Mouse (Mus musculus): ENCODE measurements around the gene Per3. TPM values are rescaled to one million over a fixed set of nuclear protein-coding genes. Genes with fewer than 3 reads are reported as not detected.
"Not testable (repeated sequence)": the region's sequence is repeated elsewhere in the genome, so short reads cannot be mapped to it uniquely, and the experiment has no call there.

Gene Per3
- polyA plus RNA-seq, 1 experiment from 2014 or later = 4.6 TPM

- Histone ChIP-seq H3K27ac (replicated peaks) (peak overlapping the region; percentile 96), H3K4me2 (peak overlapping the region; percentile 64), H3K9ac (peak overlapping the region; percentile 41; the same call in 1 of the 2 replicates), H3K9me3 (no peaks in the 10 kb centered on the region), H3K4me1 (replicated peaks) (peaks cover 30% of the 10 kb centered on the region), H3K27me3 (no peaks in the 10 kb centered on the region), H3K4me3 (peak overlapping the region; percentile 96; the same call in 1 of the 2 replicates), H3K36me3 (peaks cover 37% of the 10 kb centered on the region)
- ATAC-seq (ENCODE audit: low FRiP score, low read depth) = no peak
- 76% methylated on average over 4 of the region's 4 CpGs for WGBS
Observed at GRCm38 (mm10) chr4:151058634-151059033, 14.2 kb upstream of the Per3 start.

- peak; percentile 99 for ATAC-seq (ENCODE audit: low FRiP score, low read depth)
- H3K4me3 ChIP-seq = peak within 1 kb of the TSS; percentile 96
- H3K9me3 ChIP-seq = no peaks in the 10 kb centered on the region
- peak within 1 kb of the TSS; percentile 97 for H3K9ac ChIP-seq
- peaks cover 30% of the 10 kb centered on the region for H3K36me3 ChIP-seq
- no peaks in the 10 kb centered on the region for H3K27me3 ChIP-seq
- H3K4me1 ChIP-seq (replicated peaks) = peaks cover 30% of the 10 kb centered on the region
- H3K27ac ChIP-seq (replicated peaks) = peak within 1 kb of the TSS; percentile 96
- WGBS = under 1% methylated on average over 113 of the region's 114 CpGs
- peak within 1 kb of the TSS; percentile 64 for H3K4me2 ChIP-seq
Observed at GRCm38 (mm10) chr4:151057347-151058321, 13.2 kb upstream of the Per3 start, which contains the start of gene Vamp3. Vamp3 (minus strand) TSS chr4:151057963.

GRCm38 (mm10) chr4:151051162-151051561 lies 6.7 kb upstream of the Per3 start:
- Histone ChIP-seq H3K4me2 (no peak overlapping the region), H3K36me3 (peaks cover 53% of the 10 kb centered on the region), H3K27ac (replicated peaks) (no peak overlapping the region), H3K4me1 (replicated peaks) (peaks cover 10% of the 10 kb centered on the region), H3K9me3 (no peaks in the 10 kb centered on the region), H3K4me3 (no peak overlapping the region), H3K27me3 (no peaks in the 10 kb centered on the region), H3K9ac (no peak overlapping the region)
- no peak for ATAC-seq (ENCODE audit: low FRiP score, low read depth)
- 98% methylated on average over 1 of the region's 1 CpGs for WGBS

- 83% methylated on average over 3 of the region's 3 CpGs for WGBS
Observed at GRCm38 (mm10) chr4:151046524-151046923, 2.1 kb upstream of the Per3 start.

GRCm38 (mm10) chr4:151044944-151045570 lies 592 bp upstream of the Per3 start:
- peak overlapping the region; percentile 72 for H3K4me3 ChIP-seq
- peak overlapping the region; percentile 97 for H3K4me2 ChIP-seq
- 5% methylated on average over 21 of the region's 21 CpGs for WGBS
- H3K9me3 ChIP-seq = no peaks in the 10 kb centered on the region
- ATAC-seq (ENCODE audit: low FRiP score, low read depth) = no peak
- H3K9ac ChIP-seq = peak overlapping the region; percentile 36
- peaks cover 17% of the 10 kb centered on the region for H3K4me1 ChIP-seq (replicated peaks)
- H3K36me3 ChIP-seq = peaks cover 25% of the 10 kb centered on the region
- 0 out of 2 replicates have a peak overlapping the region, but pooled peaks have one; percentile 2 for H3K27ac ChIP-seq (replicated peaks)
- H3K27me3 ChIP-seq = no peaks in the 10 kb centered on the region; the same call in 1 of the 2 replicates

More at GRCm38 (mm10) chr4:151046524-151046923, 2.1 kb upstream of the Per3 start:
- no peaks in the 10 kb centered on the region; the same call in 1 of the 2 replicates for H3K27me3 ChIP-seq
- ATAC-seq (ENCODE audit: low FRiP score, low read depth) = no peak
- peaks cover 36% of the 10 kb centered on the region for H3K36me3 ChIP-seq
- H3K4me1 ChIP-seq (replicated peaks) = peaks cover 17% of the 10 kb centered on the region
- no peaks in the 10 kb centered on the region for H3K9me3 ChIP-seq
- H3K4me2 ChIP-seq = no peak overlapping the region
- H3K4me3 ChIP-seq = no peak overlapping the region
- no peak overlapping the region for H3K9ac ChIP-seq
- no peak overlapping the region for H3K27ac ChIP-seq (replicated peaks)

GRCm38 (mm10) chr4:151043281-151043680 lies 1.2 kb downstream of the Per3 start:
- no peaks in the 10 kb centered on the region for H3K9me3 ChIP-seq
- H3K4me2 ChIP-seq = peak overlapping the region; percentile 97
- H3K4me1 ChIP-seq (replicated peaks) = peaks cover 17% of the 10 kb centered on the region
- H3K27ac ChIP-seq (replicated peaks) = no peak overlapping the region
- no peaks in the 10 kb centered on the region; the same call in 1 of the 2 replicates for H3K27me3 ChIP-seq
- ATAC-seq (ENCODE audit: low FRiP score, low read depth) = no peak
- H3K36me3 ChIP-seq = peaks cover 10% of the 10 kb centered on the region
- no peak overlapping the region for H3K9ac ChIP-seq
- 44% methylated on average over 5 of the region's 5 CpGs for WGBS
- peak overlapping the region; percentile 72; the same call in 1 of the 2 replicates for H3K4me3 ChIP-seq

- H3K4me3 ChIP-seq = no peak overlapping the region
- H3K4me2 ChIP-seq = no peak overlapping the region
- 0 out of 2 replicates have a peak, but pooled peaks cover under 1% of the 10 kb centered on the region for H3K36me3 ChIP-seq
- peaks cover 17% of the 10 kb centered on the region for H3K4me1 ChIP-seq (replicated peaks)
- 91% methylated on average over 5 of the region's 5 CpGs for WGBS
- H3K27me3 ChIP-seq = no peaks in the 10 kb centered on the region; the same call in 1 of the 2 replicates
- H3K27ac ChIP-seq (replicated peaks) = no peak overlapping the region
- no peak for ATAC-seq (ENCODE audit: low FRiP score, low read depth)
- H3K9ac ChIP-seq = no peak overlapping the region
- H3K9me3 ChIP-seq = no peaks in the 10 kb centered on the region
Observed at GRCm38 (mm10) chr4:151041506-151041905, 3.0 kb downstream of the Per3 start.

GRCm38 (mm10) chr4:151037800-151038199 lies 6.7 kb downstream of the Per3 start:
- WGBS = 94% methylated on average over 11 of the region's 11 CpGs
- no peak overlapping the region for H3K4me3 ChIP-seq
- H3K27me3 ChIP-seq = no peaks in the 10 kb centered on the region; the same call in 1 of the 2 replicates
- H3K9me3 ChIP-seq = no peaks in the 10 kb centered on the region
- H3K4me2 ChIP-seq = no peak overlapping the region
- H3K36me3 ChIP-seq = no peaks in the 10 kb centered on the region
- H3K9ac ChIP-seq = no peak overlapping the region
- no peaks in the 10 kb centered on the region for H3K4me1 ChIP-seq (replicated peaks)
- no peak overlapping the region for H3K27ac ChIP-seq (replicated peaks)
- no peak for ATAC-seq (ENCODE audit: low FRiP score, low read depth)

GRCm38 (mm10) chr4:151036521-151036920 lies 7.9 kb downstream of the Per3 start:
- Histone ChIP-seq H3K27ac (replicated peaks) (no peak overlapping the region), H3K9ac (no peak overlapping the region), H3K9me3 (no peaks in the 10 kb centered on the region), H3K4me2 (no peak overlapping the region), H3K27me3 (no peaks in the 10 kb centered on the region), H3K36me3 (no peaks in the 10 kb centered on the region), H3K4me3 (no peak overlapping the region), H3K4me1 (replicated peaks) (no peaks in the 10 kb centered on the region)
- 88% methylated on average over 7 of the region's 7 CpGs for WGBS
- no peak for ATAC-seq (ENCODE audit: low FRiP score, low read depth)

- 49% methylated on average over 6 of the region's 6 CpGs for WGBS
- H3K27me3 ChIP-seq = no peaks in the 10 kb centered on the region
- no peak overlapping the region for H3K4me2 ChIP-seq
- H3K36me3 ChIP-seq = peaks cover 10% of the 10 kb centered on the region; the same call in 1 of the 2 replicates
- no peak overlapping the region for H3K4me3 ChIP-seq
- H3K9me3 ChIP-seq = no peaks in the 10 kb centered on the region
- H3K27ac ChIP-seq (replicated peaks) = no peak overlapping the region
- peak; percentile 75 for ATAC-seq (ENCODE audit: low FRiP score, low read depth)
- no peaks in the 10 kb centered on the region for H3K4me1 ChIP-seq (replicated peaks)
- H3K9ac ChIP-seq = no peak overlapping the region
Observed at GRCm38 (mm10) chr4:151027001-151027400, 17.5 kb downstream of the Per3 start.

GRCm38 (mm10) chr4:151024152-151024551 lies 20.3 kb downstream of the Per3 start:
- peaks cover 10% of the 10 kb centered on the region; the same call in 1 of the 2 replicates for H3K36me3 ChIP-seq

GRCm38 (mm10) chr4:151017356-151017755 lies 27.1 kb downstream of the Per3 start:
- not testable (repeated sequence) for H3K27me3 ChIP-seq; ATAC-seq (ENCODE audit: low FRiP score, low read depth); H3K27ac ChIP-seq (replicated peaks); H3K4me3 ChIP-seq; H3K9me3 ChIP-seq; H3K4me1 ChIP-seq (replicated peaks); H3K9ac ChIP-seq; H3K4me2 ChIP-seq
- WGBS = 100% methylated on average over 1 of the region's 1 CpGs
- peaks cover 20% of the 10 kb centered on the region for H3K36me3 ChIP-seq

More at GRCm38 (mm10) chr4:151024152-151024551, 20.3 kb downstream of the Per3 start:
- Histone ChIP-seq H3K4me2 (no peak overlapping the region), H3K4me1 (replicated peaks) (no peaks in the 10 kb centered on the region), H3K27ac (replicated peaks) (no peak overlapping the region), H3K9ac (no peak overlapping the region), H3K4me3 (no peak overlapping the region), H3K27me3 (no peaks in the 10 kb centered on the region), H3K9me3 (no peaks in the 10 kb centered on the region)
- WGBS = 88% methylated on average over 9 of the region's 9 CpGs
- no peak for ATAC-seq (ENCODE audit: low FRiP score, low read depth)

All from hindbrain, embryonic 15.5 days (tissue).